Mouse (Mus musculus): ENCODE measurements around the gene Cdc25b. TPM values are rescaled to one million over a fixed set of nuclear protein-coding genes. Genes with fewer than 3 reads are reported as not detected.
A peak's percentile ranks its signal among the peaks of the same experiment; 100 is the strongest.
"Not testable (repeated sequence)": the region's sequence is repeated elsewhere in the genome, so short reads cannot be mapped to it uniquely, and the experiment has no call there.

The Cdc25b gene
- total RNA-seq, 1 experiment from 2014 or later, result 15.8 TPM

DNA sequence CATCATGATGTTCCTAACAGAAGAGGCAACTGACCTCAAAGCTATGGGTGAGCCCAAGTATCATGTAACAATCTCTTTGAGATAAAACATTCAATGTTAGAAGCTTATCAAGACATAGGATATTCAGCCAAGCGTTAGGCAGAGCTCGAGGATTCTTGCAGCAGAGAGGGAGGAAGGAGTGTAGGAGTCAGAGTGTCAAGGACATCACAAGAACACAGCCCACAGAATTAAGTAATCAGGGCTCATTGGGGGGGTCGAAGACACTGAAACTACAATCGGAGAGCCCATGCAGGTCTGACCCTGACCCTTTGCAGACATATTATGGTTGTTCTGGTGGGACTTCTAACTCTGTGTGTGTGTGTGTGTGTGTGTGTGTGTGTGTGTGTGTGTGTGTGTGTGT, 33.3 kb downstream of the Cdc25b start:
- no peak for ATAC-seq (replicated peaks; ENCODE audit: low read depth, poor library complexity, severe bottlenecking)

DNA sequence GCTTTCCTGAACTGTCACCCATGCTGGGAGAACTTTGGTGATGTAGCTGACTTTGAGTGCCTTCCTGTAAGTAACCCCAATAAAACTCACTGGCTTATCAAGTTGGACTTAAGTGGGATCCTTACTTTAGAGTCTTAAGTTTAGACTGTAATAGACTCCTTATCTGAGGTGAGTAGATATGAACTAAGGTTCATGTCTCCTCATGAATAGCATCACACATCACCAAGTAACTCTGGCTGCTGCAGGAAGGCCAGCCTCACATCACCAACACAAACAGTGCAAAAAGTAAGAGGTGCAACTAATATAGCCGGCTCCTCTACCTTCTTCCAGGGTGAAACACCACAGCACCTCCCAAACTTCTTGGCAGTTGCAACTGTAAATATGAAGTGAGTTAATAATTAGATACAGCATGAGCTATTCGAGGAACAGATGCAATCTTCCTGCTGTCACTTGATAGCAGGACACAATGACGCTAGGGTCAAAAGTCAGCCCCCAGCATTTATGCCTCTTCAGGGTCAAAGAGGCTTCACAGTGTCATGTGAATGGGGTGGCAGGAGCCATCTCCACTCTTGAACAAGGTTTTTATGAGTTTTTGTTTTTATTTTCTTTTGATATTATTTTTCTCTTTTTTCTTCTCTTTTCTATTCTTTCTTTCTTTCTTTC, 35.2 kb downstream of the Cdc25b start:
- ATAC-seq (replicated peaks; ENCODE audit: low read depth, poor library complexity, severe bottlenecking), result no peak

DNA sequence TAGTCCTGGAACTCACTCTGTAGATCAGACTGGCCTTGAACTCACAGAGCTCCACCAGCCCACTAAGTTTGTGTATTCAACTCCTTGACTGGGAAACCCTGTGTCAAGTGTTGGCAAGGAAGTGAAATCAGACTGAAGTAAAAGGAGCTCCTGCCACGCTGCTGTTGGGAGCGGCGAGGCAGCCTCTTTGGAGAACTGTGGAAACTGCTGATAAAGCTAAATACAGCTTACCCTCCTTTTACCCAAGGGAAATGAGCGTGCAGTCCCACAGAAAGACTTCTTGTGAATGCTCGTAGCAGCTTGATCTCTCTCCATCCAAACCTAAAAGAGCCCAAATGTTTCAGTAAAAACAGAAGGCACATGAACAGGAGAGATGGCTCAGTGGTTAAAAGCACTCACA, 35.8 kb downstream of the Cdc25b start:
- peak; percentile 53 for ATAC-seq (replicated peaks; ENCODE audit: low read depth, poor library complexity, severe bottlenecking)

DNA sequence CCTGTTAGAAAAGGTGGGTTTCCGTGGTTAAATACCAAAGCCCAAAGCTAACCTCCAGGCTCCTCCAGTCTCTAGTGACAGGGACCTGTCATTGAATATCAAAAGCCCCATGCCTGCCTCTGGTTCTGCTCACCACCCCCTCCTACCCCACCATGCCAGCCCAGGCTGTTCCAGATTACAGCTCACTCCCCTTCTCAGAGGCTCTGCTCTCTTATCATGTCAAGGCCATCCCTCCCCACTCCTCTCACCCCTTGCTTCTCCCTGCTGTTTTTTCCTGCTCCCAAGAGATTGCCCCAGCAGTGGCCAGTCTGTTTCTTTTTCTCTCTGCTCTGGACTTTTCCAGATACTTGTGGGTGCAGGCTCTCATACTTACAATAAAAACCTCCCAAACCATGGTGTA, 36.8 kb downstream of the Cdc25b start:
- peak; percentile 71; the same call in 1 of the 2 replicates for ATAC-seq (replicated peaks; ENCODE audit: low read depth, poor library complexity, severe bottlenecking)

DNA sequence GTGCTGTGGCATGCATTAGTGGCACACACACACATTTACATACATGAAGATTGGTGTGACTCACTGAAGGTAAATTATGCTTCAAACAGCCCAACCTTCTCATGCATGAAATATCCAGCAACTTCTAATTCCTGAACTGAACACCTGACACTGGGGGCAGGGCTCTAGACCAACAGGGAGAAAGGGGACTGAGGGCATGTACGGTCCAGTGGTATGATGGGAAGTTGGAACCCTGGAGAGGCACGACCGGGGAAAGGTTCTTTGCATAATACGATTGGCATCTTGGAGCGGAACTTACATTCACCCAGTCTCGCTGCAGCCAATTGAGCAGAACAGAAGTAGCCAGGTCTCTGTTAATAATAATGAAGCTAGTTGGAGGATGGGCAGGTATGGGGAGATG, 38.4 kb downstream of the Cdc25b start:
- no peak for ATAC-seq (replicated peaks; ENCODE audit: low read depth, poor library complexity, severe bottlenecking)

DNA sequence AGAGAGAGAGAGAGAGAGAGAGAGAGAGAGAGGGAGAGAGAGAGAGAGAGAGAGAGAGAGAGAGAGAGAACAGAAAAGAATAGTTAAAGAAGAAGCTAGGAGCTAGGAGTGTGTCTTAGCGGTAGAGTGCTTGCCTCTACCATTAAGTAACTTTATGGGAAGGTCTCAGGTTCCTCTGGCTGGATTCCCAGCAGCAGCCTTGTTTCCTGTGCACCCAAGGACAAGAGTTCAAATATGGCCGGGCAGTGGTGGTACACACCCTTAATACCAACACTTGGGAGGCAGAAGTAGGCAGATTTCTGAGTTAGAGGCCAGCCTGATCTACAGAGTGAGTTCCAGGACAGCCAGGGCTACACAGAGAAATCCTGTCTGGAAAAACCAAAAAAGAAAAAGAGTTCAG, 39.9 kb downstream of the Cdc25b start:
- not testable (repeated sequence) for ATAC-seq (replicated peaks; ENCODE audit: low read depth, poor library complexity, severe bottlenecking)

DNA sequence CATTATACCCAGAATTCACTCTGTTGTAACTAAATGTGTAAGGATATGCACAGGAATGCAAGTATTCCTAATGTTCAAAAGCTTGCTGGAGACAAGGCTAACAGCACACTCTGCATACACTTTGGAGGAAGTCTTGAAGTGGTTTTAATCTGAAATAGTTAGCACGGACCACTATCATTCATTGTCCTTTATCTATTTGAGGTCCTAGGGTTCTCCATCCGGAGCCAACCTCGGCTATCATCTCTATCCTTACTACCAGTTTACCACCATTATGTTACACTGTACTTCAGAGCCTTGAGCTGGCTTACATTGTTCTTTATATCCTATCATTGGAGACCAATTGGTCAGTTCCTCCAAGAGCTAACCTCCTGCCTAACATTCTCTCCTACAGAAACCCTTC, 40.5 kb downstream of the Cdc25b start:
- ATAC-seq (replicated peaks; ENCODE audit: low read depth, poor library complexity, severe bottlenecking), result no peak

DNA sequence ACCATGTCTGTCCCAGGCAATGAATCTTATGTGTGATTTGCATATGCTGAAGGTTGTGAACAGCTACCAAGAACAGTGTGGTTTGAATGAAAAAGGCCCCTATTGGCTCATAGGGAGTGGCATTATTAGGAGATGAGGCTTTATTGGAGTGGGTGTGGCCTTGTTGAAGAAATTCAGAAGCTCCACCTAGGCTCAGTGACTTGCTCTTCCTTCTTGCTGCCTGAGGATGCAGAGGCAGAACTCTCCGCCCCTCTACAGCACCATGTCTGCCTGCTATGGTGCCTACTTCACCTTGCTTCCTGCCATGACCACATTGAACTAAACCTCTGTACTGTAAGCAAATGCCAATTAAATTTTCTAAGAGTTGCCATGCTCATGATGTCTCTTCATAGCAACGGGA, 45.8 kb downstream of the Cdc25b start:
- ATAC-seq (replicated peaks; ENCODE audit: low read depth, poor library complexity, severe bottlenecking), result peak; percentile 12; the same call in 1 of the 2 replicates

DNA sequence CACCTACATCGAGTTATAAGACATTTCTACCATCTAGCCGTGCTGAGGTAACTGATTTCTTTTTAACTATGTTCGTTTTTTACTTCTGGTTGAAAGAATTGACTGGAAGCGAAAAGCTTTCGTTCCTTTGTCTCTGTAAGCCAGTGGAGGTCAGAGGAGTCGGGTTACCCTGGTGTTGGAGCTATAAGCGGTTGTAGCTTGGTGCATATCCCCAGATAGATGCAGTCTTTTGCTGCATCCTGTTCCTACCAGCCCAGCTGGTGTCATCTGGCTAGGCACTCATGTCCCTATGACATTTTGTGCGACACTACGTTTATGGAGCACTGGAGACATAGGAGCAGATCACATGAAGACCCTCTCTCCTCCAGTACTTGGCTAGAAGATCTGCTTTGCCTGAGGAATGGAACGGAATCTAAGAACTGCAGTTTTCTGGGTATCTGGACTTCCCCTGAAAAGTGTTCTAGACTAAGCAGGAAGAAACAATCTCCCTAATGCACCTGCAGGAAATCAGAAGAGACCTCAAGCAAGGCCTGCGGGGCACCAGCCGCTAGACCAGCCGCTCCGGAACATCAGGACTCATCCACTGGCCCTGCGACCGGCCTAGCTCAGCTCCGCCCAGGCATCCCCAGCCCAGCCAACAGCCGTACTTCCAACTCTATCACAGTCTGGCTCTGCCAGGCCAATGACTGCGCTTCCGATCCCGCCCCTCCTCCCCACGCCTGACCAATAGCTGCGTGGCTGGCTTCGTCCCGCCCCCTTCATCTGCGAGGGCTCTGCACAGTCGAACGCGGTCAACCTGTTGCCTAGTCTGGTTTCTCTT, 46.8 kb downstream of the Cdc25b start, which contains the start of gene Mavs:
TSS of gene Mavs (plus strand) at position 757 of the 820 bp plus-strand sequence.
- peak; percentile 97 for ATAC-seq (replicated peaks; ENCODE audit: low read depth, poor library complexity, severe bottlenecking)

DNA sequence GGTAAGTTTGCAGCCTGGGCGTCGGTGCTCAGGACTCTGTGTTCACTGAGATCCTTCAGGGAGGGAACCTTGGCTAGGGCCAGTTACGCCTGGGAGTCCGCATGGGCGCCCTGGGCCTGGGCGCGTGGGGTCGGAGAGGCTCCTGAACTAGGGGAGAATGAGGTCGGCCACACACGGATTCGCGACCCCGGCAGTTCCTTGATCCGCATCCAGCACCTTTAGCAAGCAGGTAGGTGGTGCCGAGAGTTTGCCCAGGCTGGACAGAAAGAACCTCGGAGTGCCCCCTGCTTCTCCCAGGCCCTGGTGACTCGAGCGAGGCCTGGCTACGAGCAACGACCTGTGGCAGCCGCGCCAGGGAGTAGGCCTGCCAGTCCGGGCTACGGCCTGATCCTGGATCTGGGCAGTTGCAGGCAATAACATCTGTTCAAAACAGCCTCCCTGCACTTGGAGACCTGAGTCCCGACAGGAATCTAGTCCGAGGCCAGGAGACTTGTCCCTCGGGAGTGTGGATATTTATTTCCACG, 47.4 kb downstream of the Cdc25b start:
- peak; percentile 10; the same call in 1 of the 2 replicates for ATAC-seq (replicated peaks; ENCODE audit: low read depth, poor library complexity, severe bottlenecking)

DNA sequence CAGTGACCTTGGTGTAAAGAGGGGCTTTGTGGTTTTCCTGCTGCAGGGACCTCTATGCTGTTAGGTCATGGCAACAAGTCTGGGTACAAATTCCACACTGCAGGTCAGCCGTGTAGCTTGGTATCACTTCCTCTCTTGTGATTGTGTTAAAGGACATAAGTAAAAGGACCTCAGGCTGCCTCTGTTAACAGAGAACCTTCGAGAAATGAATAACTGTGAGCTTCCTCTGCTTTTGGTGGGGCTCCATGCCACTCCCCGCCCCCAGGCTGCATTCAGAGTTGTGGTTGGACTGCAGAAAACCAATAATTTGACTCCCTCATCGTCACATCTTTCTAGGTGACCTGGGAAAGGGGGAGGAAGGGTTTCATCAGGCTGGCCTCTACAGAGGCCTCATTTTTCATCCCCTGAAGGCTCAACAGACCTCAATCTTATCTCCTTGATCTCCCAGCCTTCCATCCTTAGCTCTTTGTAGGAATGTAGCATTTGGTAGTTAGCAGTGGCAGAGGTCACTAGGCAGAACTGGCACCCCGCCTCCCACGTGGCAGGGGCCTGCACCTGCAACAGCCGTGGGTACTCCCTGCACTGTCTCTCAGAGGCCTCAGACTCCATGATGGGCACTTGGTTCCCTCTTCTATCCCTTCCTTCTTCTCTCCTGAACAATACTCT, 48.4 kb downstream of the Cdc25b start:
- ATAC-seq (replicated peaks; ENCODE audit: low read depth, poor library complexity, severe bottlenecking), result peak; percentile 33

DNA sequence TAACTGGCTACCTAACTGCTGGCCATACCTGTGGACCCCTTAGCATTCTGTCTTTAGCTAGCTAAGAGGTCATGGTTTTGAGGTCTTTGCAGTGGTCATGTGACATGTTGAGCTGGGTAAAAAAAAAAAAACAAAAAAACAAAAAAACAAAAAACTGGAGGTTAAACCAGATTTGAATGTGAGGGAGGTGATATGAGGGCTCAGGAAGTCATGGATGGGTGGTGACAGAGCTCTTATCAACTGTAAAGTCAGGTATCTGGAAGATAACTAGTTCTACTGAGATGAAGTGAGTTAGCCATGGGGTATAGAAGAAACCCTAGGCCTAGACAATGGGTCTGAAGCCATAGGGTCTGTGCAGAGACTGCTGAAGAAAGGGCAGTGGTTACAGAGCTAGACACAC, 55.4 kb downstream of the Cdc25b start:
- ATAC-seq (replicated peaks; ENCODE audit: low read depth, poor library complexity, severe bottlenecking), result no peak

DNA sequence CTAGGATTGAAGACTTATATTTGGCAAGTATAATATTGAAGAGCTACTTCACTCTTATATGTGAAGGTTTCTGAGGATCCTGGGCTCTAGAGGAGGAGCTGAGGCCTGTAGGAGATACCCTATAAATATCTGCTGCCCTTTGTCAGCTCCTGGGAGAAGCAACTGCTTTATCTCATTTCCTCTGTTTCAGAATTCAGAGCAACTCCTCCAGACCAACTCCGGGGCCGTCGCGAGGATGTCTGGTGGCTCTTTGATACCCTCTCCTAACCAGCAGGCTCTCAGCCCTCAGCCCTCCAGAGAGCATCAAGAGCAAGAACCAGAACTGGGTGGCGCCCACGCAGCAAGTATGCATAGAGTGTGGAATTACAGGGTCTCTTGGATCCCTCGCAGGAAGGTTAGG, 56.2 kb downstream of the Cdc25b start:
- peak; percentile 82 for ATAC-seq (replicated peaks; ENCODE audit: low read depth, poor library complexity, severe bottlenecking)

Other genes with a start within 250 kb of the Cdc25b start
- gene Gfra4, start 143.9 kb upstream of the Cdc25b start, total RNA-seq (2017), result not detected in 2 replicates
- gene Adam33, start 123.1 kb upstream of the Cdc25b start, total RNA-seq (2017), result not detected in 2 replicates
- under 0.01 TPM in 1 of 2 replicates, not detected in the other for gene Siglec1, start 100.2 kb upstream of the Cdc25b start, total RNA-seq (2017)
- gene Hspa12b, start 59.7 kb upstream of the Cdc25b start, total RNA-seq (2017), result 0.92 and 0.96 TPM in 2 replicates
- not detected in 2 replicates for gene Gm11037, start 53.5 kb upstream of the Cdc25b start, total RNA-seq (2017)
- 29.2 and 30.8 TPM in 2 replicates for gene 1700037H04Rik, start 26.9 kb upstream of the Cdc25b start, total RNA-seq (2017)
- gene Cenpb, start 6.9 kb upstream of the Cdc25b start, total RNA-seq (2017), result 17.6 and 18.7 TPM in 2 replicates
- 2.7 and 4.7 TPM in 2 replicates for gene Spef1, start 333 bp downstream of the Cdc25b start, total RNA-seq (2017)
- 2.4 and 2.6 TPM in 2 replicates for gene Ap5s1, start 20.1 kb downstream of the Cdc25b start, total RNA-seq (2017)
- 15.8 and 16.5 TPM in 2 replicates for gene Mavs, start 47.1 kb downstream of the Cdc25b start, total RNA-seq (2017)
- 57.3 and 72.4 TPM in 2 replicates for gene Pank2, start 75.5 kb downstream of the Cdc25b start, total RNA-seq (2017)
- gene Rnf24, start 165.9 kb downstream of the Cdc25b start, total RNA-seq (2017), result 0.82 and 3.7 TPM in 2 replicates

Measured in common myeloid progenitor, adult 5-6 weeks (primary cell).